Mouse (Mus musculus): ENCODE data around the gene Agtr1a. TPM values are rescaled to one million over a fixed set of nuclear protein-coding genes. Genes with fewer than 3 reads are reported as not detected.

The Agtr1a gene
- total RNA-seq (2017) = not detected in 2 replicates

- no peak for ATAC-seq (ENCODE audit: extremely low read depth, insufficient number of reproducible peaks, low FRiP score, poor library complexity, severe bottlenecking)
Measured at GRCm38 (mm10) chr13:30336148-30336801, at the start of gene Agtr1a. Gene Agtr1a (plus strand): TSS chr13:30336441.

- ATAC-seq (ENCODE audit: extremely low read depth, insufficient number of reproducible peaks, low FRiP score, poor library complexity, severe bottlenecking) = no peak
Measured at GRCm38 (mm10) chr13:30310221-30310620, 26.0 kb upstream of the Agtr1a start.

GRCm38 (mm10) chr13:30324669-30325346 lies 11.4 kb upstream of the Agtr1a start:
- no peak for ATAC-seq (ENCODE audit: extremely low read depth, insufficient number of reproducible peaks, low FRiP score, poor library complexity, severe bottlenecking)

- no peak for ATAC-seq (ENCODE audit: extremely low read depth, insufficient number of reproducible peaks, low FRiP score, poor library complexity, severe bottlenecking)
Measured at GRCm38 (mm10) chr13:30331061-30331460, 5.2 kb upstream of the Agtr1a start.

- no peak for ATAC-seq (ENCODE audit: extremely low read depth, insufficient number of reproducible peaks, low FRiP score, poor library complexity, severe bottlenecking)
Measured at GRCm38 (mm10) chr13:30331851-30332250, 4.4 kb upstream of the Agtr1a start.

GRCm38 (mm10) chr13:30332581-30332980 lies 3.7 kb upstream of the Agtr1a start:
- ATAC-seq (ENCODE audit: extremely low read depth, insufficient number of reproducible peaks, low FRiP score, poor library complexity, severe bottlenecking) = no peak

GRCm38 (mm10) chr13:30334667-30335066 lies 1.6 kb upstream of the Agtr1a start:
- ATAC-seq (ENCODE audit: extremely low read depth, insufficient number of reproducible peaks, low FRiP score, poor library complexity, severe bottlenecking) = no peak

- ATAC-seq (ENCODE audit: extremely low read depth, insufficient number of reproducible peaks, low FRiP score, poor library complexity, severe bottlenecking) = no peak
Measured at GRCm38 (mm10) chr13:30336913-30337312, 672 bp downstream of the Agtr1a start.

- no peak for ATAC-seq (ENCODE audit: extremely low read depth, insufficient number of reproducible peaks, low FRiP score, poor library complexity, severe bottlenecking)
Measured at GRCm38 (mm10) chr13:30337646-30338045, 1.4 kb downstream of the Agtr1a start.

GRCm38 (mm10) chr13:30338576-30338975 lies 2.3 kb downstream of the Agtr1a start:
- ATAC-seq (ENCODE audit: extremely low read depth, insufficient number of reproducible peaks, low FRiP score, poor library complexity, severe bottlenecking) = no peak

GRCm38 (mm10) chr13:30339927-30340326 lies 3.7 kb downstream of the Agtr1a start:
- no peak for ATAC-seq (ENCODE audit: extremely low read depth, insufficient number of reproducible peaks, low FRiP score, poor library complexity, severe bottlenecking)

GRCm38 (mm10) chr13:30341987-30342898 lies 6.0 kb downstream of the Agtr1a start:
- ATAC-seq (ENCODE audit: extremely low read depth, insufficient number of reproducible peaks, low FRiP score, poor library complexity, severe bottlenecking) = no peak

GRCm38 (mm10) chr13:30345427-30345913 lies 9.2 kb downstream of the Agtr1a start:
- ATAC-seq (ENCODE audit: extremely low read depth, insufficient number of reproducible peaks, low FRiP score, poor library complexity, severe bottlenecking) = no peak

GRCm38 (mm10) chr13:30346881-30347280 lies 10.6 kb downstream of the Agtr1a start:
- no peak for ATAC-seq (ENCODE audit: extremely low read depth, insufficient number of reproducible peaks, low FRiP score, poor library complexity, severe bottlenecking)

- no peak for ATAC-seq (ENCODE audit: extremely low read depth, insufficient number of reproducible peaks, low FRiP score, poor library complexity, severe bottlenecking)
Measured at GRCm38 (mm10) chr13:30348306-30348705, 12.1 kb downstream of the Agtr1a start.

- ATAC-seq (ENCODE audit: extremely low read depth, insufficient number of reproducible peaks, low FRiP score, poor library complexity, severe bottlenecking) = no peak
Measured at GRCm38 (mm10) chr13:30351966-30352365, 15.7 kb downstream of the Agtr1a start.

- ATAC-seq (ENCODE audit: extremely low read depth, insufficient number of reproducible peaks, low FRiP score, poor library complexity, severe bottlenecking) = no peak
Measured at GRCm38 (mm10) chr13:30354991-30355580, 18.8 kb downstream of the Agtr1a start.

- no peak for ATAC-seq (ENCODE audit: extremely low read depth, insufficient number of reproducible peaks, low FRiP score, poor library complexity, severe bottlenecking)
Measured at GRCm38 (mm10) chr13:30355979-30356378, 19.7 kb downstream of the Agtr1a start.
